Mouse (Mus musculus) liver, embryonic 14.5 days (tissue): ENCODE measurements around the gene Slc24a4.

Source experiments
- CTCF ChIP-seq: IDR thresholded peaks from 2 replicates; pipeline ENCODE4 v1.5.1; 2016; ENCODE audit warnings: antibody characterized with exemption, low read depth, control low read depth
- EP300 ChIP-seq: IDR thresholded peaks from 2 replicates; pipeline ENCODE4 v1.6.1; 2016; ENCODE audit warnings: antibody characterized with exemption, low read depth

DNA sequence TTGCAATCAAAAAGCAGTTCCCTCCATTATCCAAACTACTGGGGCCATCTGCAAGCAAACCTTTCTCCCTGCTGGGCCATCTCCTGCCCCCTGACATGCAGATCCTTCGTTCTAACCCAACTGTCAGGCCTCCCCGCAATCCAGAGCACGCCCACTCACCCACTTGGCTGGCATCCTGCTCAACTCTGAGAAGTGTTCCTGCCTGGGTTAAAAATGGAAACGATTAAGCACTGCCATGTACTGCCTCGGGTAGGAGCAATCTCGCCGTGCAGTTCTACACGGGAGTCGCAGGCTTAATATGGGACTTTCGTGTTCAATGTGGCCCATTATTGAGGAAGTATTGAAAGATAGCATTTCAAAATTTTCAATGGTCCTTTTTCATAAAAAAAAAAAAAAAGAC is 11.2 kb downstream of the Slc24a4 start:
- TF ChIP-seq CTCF (no peak), EP300 (no peak)
